Mouse (Mus musculus) gastrocnemius, postnatal 14 days (tissue): Measurements from ENCODE around the gene Hnrnpa1. TPM values are rescaled to one million over a fixed set of nuclear protein-coding genes. Genes with fewer than 3 reads are reported as not detected.
"Not testable (repeated sequence)": the region's sequence is repeated elsewhere in the genome, so short reads cannot be mapped to it uniquely, and the experiment has no call there.

ENCODE experiments used
- DNase-seq: peaks from one replicate; pipeline ENCODE4 v3.0.0; 2021; ENCODE audit warnings: mixed read lengths
- intact Hi-C: fragments of 180-260 bp; cut with DNase I; formaldehyde crosslinking; loops from one replicate; pipeline ENCODE4 v1.15.1; 2025; ENCODE audit warnings: low total_unique reads
- total RNA-seq, 2 experiments: library from RNA; stranded (reverse); gene quantifications; 2 replicates each; pipeline ENCODE4 v1.2.3; 2021

The Hnrnpa1 gene
- total RNA-seq, 2 experiments from 2014 or later: 110 to 114 TPM

DNA sequence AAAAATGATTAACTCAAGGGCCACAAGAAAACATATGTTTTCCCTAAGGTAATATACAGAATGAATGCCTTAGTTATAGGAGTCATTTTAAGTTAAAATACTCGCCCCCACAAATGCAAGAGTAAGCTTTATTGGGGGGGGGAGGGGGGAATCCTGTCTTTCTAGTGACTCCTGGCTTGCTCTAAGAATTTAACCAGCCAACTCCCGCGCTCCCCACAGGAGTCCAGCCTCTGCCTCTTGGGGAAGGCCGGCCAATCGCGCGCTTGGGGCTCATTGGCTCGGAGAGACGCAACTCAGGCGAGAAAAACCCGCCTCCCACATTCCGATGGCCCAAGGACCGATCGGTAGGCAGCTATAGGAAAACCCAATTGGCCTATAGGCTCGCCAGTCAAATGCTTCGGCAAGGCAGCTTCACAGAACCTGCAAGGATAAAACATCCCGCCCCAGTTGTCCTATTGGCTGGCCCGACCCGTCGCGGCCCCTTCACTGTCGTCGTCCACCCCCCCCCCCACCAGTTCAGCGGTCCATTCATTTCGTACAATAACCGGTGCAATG, 1.0 kb upstream of the Hnrnpa1 start:
- intact Hi-C loops: no loop called here
- DNase-seq: peak; percentile 93

GRCm38 (mm10) chr15:103239685-103240159, 510 bp upstream of the Hnrnpa1 start, which contains the start of gene Cbx5:
Cbx5 (minus strand) TSS chr15:103239816.
- peak; percentile 99 for DNase-seq
- intact Hi-C loops: no loop called here

DNA sequence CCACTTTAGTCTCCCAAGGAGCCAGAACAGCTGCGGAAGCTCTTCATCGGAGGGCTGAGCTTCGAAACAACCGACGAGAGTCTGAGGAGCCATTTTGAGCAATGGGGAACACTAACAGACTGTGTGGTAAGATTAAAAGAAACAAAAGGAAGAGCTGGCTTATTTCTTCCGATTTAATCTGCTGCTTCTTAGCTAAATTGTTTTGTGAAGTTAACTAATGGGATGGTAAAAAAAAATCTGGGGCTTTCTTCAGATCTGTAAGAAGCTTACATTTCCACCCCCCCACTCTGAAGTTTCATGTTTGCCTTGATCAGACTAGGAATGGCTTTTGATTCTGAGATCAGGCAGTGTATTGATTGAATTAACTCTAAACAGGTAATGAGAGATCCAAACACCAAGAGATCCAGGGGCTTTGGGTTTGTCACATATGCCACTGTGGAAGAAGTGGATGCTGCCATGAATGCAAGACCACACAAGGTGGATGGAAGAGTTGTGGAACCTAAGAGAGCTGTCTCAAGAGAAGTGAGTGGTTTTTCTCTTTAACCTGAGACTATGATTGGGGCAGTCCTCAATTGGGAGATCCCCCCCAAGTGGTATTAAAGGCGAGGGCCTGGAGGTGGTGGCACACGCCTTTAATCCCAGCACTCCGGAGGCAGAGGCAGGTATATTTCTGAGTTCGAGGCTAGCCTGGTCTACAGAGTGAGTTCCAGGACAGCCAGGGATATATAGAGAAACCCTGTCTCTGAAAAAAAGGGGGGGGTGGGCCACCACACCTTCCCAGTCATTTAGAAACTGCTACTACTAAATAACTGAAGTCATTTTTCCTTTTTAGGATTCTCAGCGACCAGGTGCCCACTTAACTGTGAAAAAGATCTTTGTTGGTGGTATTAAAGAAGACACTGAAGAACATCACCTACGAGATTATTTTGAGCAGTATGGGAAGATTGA, 1.1 kb downstream of the Hnrnpa1 start:
- DNase-seq, intact Hi-C loops: not testable (repeated sequence)

- no peak for DNase-seq
- intact Hi-C loops: no loop called here
These were observed 2.7 kb downstream of the Hnrnpa1 start for GRCm38 (mm10) chr15:103242885-103243284.

DNA sequence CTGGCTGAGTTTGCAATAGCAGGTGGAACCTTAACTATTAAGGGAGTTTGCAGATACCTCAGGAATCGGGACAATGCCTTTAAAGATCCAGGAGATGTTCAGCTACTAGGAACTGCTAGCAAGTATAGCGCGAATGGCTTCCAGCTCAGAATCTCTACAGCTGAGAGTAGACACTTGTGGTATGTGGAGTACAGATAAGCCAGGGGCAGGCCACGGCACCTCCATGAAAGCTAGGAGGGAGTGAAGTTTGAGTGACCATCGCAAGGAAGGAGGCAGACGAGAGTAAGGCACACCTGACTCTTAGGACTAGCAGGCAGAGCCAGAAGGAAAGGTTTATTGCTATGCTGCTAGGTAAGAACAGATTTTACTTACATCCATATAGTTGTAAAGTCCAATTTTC, 5.4 kb downstream of the Hnrnpa1 start:
- intact Hi-C loops: no loop called here
- DNase-seq: no peak

- intact Hi-C loops: no loop called here
- no peak for DNase-seq
These were observed 7.0 kb downstream of the Hnrnpa1 start for GRCm38 (mm10) chr15:103247078-103247781.

GRCm38 (mm10) chr15:103247782-103248400, 7.7 kb downstream of the Hnrnpa1 start:
- no peak for DNase-seq
- intact Hi-C loops: no loop called here

- peak; percentile 39 for DNase-seq
- intact Hi-C loops: no loop called here
These were observed 8.4 kb downstream of the Hnrnpa1 start for GRCm38 (mm10) chr15:103248401-103249313.

GRCm38 (mm10) chr15:103249511-103249910, 9.3 kb downstream of the Hnrnpa1 start:
- intact Hi-C loops: not testable (repeated sequence)

GRCm38 (mm10) chr15:103250195-103250740, 10.0 kb downstream of the Hnrnpa1 start:
- intact Hi-C loops: loop anchor here (5.0 kb wide), 1 partner anchor 52 kb away; no protein-coding TSS in a partner anchor
- peak; percentile 71 for DNase-seq

More at GRCm38 (mm10) chr15:103249511-103249910, 9.3 kb downstream of the Hnrnpa1 start:
- not testable (repeated sequence) for DNase-seq

DNA sequence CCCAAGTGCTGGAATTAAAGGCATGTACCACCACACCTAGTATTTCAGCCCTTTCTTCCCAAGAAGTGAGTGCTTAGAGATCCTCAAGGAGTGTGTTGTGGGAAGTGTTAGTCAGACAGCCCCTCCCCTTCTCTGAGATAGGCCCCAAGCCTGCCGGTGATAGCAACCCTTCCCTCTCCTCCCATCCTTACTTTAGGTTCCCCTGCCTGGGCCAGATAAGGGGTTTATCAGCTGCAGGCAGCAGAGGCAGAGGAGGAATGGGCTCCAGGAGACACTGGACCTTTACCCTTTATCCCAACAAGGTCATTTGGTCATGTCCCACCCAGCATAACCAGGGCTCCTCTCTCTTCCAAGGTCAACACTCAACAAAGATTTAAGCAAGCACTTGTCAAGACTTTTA, 11.4 kb downstream of the Hnrnpa1 start:
- DNase-seq: no peak
- intact Hi-C loops: loop anchor here (5.0 kb wide), 1 partner anchor 51 kb away; no protein-coding TSS in a partner anchor

DNA sequence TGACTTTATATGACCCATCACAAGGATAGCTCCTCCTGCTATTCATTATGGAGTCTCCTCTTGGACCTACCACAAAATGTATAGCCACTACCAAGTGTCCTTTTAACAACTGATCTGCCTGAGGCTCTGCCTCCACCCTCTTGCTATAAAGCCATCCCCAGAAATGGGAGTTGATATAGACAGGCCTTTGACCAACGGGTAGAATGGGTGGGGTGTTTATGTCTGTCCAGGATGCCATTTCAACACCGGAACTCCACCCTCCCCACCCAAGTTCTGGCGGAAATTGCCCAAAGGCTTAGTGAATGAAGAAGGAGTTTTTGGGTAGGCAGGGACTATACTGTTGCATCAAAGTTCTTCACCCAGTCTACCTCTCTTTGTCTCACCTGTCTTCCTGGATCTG, 12.4 kb downstream of the Hnrnpa1 start:
- no peak for DNase-seq
- intact Hi-C loops: loop anchor here (5.0 kb wide), 1 partner anchor 50 kb away; no protein-coding TSS in a partner anchor

DNA sequence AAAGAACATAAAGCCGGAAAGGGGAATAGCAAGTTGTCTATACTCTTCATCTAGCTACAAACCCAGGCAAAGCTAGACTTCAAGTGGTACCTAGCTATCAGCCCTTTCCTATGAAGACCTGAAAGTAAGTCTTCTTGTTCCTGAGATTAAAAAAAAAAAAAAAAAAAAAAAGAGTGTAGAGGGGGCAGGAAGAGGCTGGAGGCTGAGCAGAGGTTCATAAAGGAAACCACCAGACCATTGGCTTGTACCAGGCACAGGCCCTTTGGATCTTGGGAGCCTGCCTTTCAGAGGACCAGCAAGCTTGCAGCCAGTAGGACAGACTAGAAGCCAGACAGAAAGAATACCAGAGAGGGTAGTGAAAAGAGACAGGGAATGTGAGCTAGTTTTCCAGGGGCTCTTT, 13.1 kb downstream of the Hnrnpa1 start:
- intact Hi-C loops: loop anchor here (5.0 kb wide), 1 partner anchor 49 kb away; no protein-coding TSS in a partner anchor
- no peak for DNase-seq

GRCm38 (mm10) chr15:103255169-103255568, 14.9 kb downstream of the Hnrnpa1 start:
- intact Hi-C loops: no loop called here
- DNase-seq: peak; percentile 38

DNA sequence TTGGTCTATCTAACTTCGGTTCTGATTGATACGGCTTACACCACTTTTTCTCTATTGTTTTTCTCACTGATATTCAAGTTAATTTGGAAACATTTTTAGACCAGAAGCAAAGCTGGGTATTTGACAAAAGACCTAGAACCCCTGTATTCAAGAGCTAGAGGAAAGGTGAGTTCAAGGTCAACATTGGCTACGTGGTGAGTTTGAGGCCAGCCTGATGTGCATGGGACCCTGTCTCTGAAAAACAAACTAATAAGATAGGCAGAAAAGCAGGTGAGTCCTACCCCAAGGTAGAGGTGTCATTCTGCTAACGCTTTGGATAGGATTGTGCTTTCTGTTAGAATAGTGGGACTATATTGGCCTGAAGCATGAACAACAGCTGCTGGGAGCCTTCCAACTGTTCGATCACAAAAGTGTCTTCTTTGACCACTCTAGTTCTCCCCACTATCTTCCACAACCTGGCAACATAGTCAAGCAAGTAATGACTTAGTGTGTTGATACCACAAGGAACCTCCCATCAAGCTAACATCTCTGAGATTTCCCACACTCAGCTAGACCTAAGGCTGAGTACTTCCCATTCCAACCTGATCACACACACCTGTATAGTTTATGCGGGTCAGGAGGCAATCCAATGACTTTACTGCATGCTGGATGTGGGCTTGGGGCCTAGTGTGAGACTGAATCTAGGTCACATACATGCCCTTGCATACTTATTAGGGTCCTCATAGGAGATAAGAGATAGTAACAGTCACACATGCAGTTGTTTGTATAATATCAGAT, 16.2 kb downstream of the Hnrnpa1 start:
- no peak for DNase-seq
- intact Hi-C loops: no loop called here

DNA sequence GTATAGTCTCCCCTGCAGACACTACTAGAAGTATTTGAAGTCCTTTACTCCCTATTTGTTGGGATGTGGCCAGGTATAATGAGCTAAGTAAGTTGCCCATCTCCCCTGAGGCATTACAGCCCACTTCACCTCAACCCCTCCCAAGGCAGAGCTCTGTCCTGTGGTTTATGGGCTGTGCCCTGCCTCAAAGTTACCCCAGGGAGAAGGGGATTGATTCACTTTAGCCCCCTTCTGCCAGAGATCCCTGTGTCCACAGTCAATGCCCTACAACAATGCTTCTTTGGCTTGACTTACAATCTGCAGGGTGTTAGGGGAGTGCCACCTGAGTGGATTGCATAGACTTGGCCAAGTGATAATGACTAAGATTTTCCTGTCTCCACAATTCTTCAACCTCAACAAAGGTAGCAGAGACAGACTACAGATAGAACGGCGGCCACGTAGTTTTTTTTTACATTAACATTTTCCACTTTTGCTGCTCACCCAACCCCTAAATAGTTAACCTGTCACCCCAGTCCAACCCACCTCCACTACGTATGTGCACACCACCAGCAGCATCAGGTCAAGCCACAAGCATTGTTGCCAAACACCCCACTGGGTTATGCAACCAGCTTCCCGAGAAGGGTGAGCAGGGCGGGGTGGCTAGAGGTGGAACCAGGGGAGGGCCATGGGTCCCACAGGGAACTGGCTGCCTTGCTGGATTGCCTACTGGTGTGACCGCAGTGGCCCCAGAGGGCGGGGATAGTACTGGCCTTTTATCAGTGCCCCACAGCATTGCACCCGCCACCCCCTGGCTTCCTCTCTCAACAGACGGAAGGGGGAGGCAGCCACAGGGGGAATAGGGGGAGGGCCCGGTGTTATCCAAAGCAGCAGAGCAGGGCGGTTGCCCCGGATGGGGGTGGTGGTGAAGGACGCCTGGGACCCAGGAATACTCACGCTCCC, 17.8 kb downstream of the Hnrnpa1 start, which contains the start of gene Nfe2:
TSS of gene Nfe2 (minus strand) at position 614 of the 939 bp plus-strand sequence.
- intact Hi-C loops: no loop called here
- peak; percentile 40 for DNase-seq
